Mouse (Mus musculus) neutrophil, adult 5-6 weeks (primary cell): ENCODE results near the gene Slc37a1. TPM values are rescaled to one million over a fixed set of nuclear protein-coding genes. Genes with fewer than 3 reads are reported as not detected.
"Not testable (repeated sequence)": the region's sequence is repeated elsewhere in the genome, so short reads cannot be mapped to it uniquely, and the experiment has no call there.

Experiments
- ATAC-seq: fragments of 151-379, 151-347 bp; 2 replicates; pipeline ENCODE4 v1.8.0; 2017; ENCODE audit warnings: mild to moderate bottlenecking, moderate TSS enrichment; ENCODE audit not compliant: insufficient number of reproducible peaks, poor library complexity, low FRiP score, severe bottlenecking; ENCODE audit errors: extremely low read depth
- total RNA-seq: library from RNA; stranded (forward); fragments of 200-1000 nt; gene quantifications from 2 replicates; pipeline ENCODE4 v1.2.3, GENCODE M21; 2017

The Slc37a1 gene
- total RNA-seq, 1 experiment from 2014 or later: 19.6 TPM

- ATAC-seq: no peak
Measured at GRCm38 (mm10) chr17:31331920-31332319, 45.3 kb downstream of the Slc37a1 start.

- no peak for ATAC-seq
Measured at GRCm38 (mm10) chr17:31332333-31332732, 45.7 kb downstream of the Slc37a1 start.

GRCm38 (mm10) chr17:31334509-31335260 is 48.1 kb downstream of the Slc37a1 start:
- no peak for ATAC-seq

- no peak for ATAC-seq
Measured at GRCm38 (mm10) chr17:31335344-31336080, 48.9 kb downstream of the Slc37a1 start.

GRCm38 (mm10) chr17:31339769-31340168 is 53.2 kb downstream of the Slc37a1 start:
- no peak for ATAC-seq

- no peak for ATAC-seq
Measured at GRCm38 (mm10) chr17:31342191-31342590, 55.6 kb downstream of the Slc37a1 start.

GRCm38 (mm10) chr17:31344172-31344801 is 57.7 kb downstream of the Slc37a1 start:
- peak; percentile 50; the same call in 1 of the 2 replicates for ATAC-seq

GRCm38 (mm10) chr17:31344816-31345215 is 58.2 kb downstream of the Slc37a1 start:
- no peak for ATAC-seq

- ATAC-seq: no peak
Measured at GRCm38 (mm10) chr17:31348129-31348528, 61.5 kb downstream of the Slc37a1 start.

GRCm38 (mm10) chr17:31349388-31349787 is 62.8 kb downstream of the Slc37a1 start:
- no peak for ATAC-seq

- no peak for ATAC-seq
Measured at GRCm38 (mm10) chr17:31351984-31352383, 65.4 kb downstream of the Slc37a1 start.

- ATAC-seq: no peak
Measured at GRCm38 (mm10) chr17:31353255-31353654, 66.7 kb downstream of the Slc37a1 start.

GRCm38 (mm10) chr17:31354684-31355083 is 68.1 kb downstream of the Slc37a1 start:
- ATAC-seq: not testable (repeated sequence)

GRCm38 (mm10) chr17:31355792-31356502 is 69.4 kb downstream of the Slc37a1 start:
- no peak for ATAC-seq

GRCm38 (mm10) chr17:31360582-31360981 is 74.0 kb downstream of the Slc37a1 start:
- no peak for ATAC-seq

GRCm38 (mm10) chr17:31365586-31366166 is 79.1 kb downstream of the Slc37a1 start:
- ATAC-seq: no peak

- ATAC-seq: no peak
Measured at GRCm38 (mm10) chr17:31370221-31370620, 83.6 kb downstream of the Slc37a1 start.

GRCm38 (mm10) chr17:31370931-31371330 is 84.3 kb downstream of the Slc37a1 start:
- ATAC-seq: no peak

- ATAC-seq: 0 out of 2 replicates have a peak, but pooled peaks have one; percentile 33
Measured at GRCm38 (mm10) chr17:31377961-31378360, 91.4 kb downstream of the Slc37a1 start.
